Mouse (Mus musculus) hindbrain, embryonic 11.5 days (tissue): ENCODE measurements at regions not wholly inside any gene's neighbourhood (a gene's known extent, or its start where the extent isn't known, plus 50 kb on each side); places are given as distances from the start of the nearest gene placed in this dataset.

ENCODE experiments used
- ATAC-seq: fragments of 200-750 bp; cut with Nextera tagmentation; 2 replicates; pipeline ENCODE4 v1.8.0; 2017; ENCODE audit warnings: mild to moderate bottlenecking, moderate TSS enrichment, moderate library complexity; ENCODE audit not compliant: low FRiP score
- DNase-seq: peaks from one replicate; pipeline ENCODE4 v3.0.0-alpha.2; 2015; ENCODE audit warnings: low spot score
- H3K27ac ChIP-seq: fragments of 300-500 bp; sonication (generic); 2 replicates; pipeline ENCODE4 v1.5.1; 2014; ENCODE audit warnings: mild to moderate bottlenecking, low read depth, low read length
- H3K27me3 ChIP-seq: fragments of 300-500 bp; sonication (generic); 2 replicates; pipeline ENCODE4 v1.6.1; 2014; ENCODE audit warnings: mild to moderate bottlenecking, low read length, moderate library complexity, mixed read lengths; ENCODE audit not compliant: control insufficient read depth, insufficient read depth
- H3K36me3 ChIP-seq: fragments of 300-500 bp; sonication (generic); 2 replicates; pipeline ENCODE4 v1.6.1; 2014; ENCODE audit warnings: mild to moderate bottlenecking, low read length, moderate library complexity, mixed read lengths; ENCODE audit not compliant: control insufficient read depth, insufficient read depth
- H3K4me1 ChIP-seq: fragments of 300-500 bp; sonication (generic); replicated peaks from 2 replicates; pipeline ENCODE4 v1.6.1; 2014; ENCODE audit warnings: low read length, mixed read lengths; ENCODE audit not compliant: control insufficient read depth, insufficient read depth
- H3K4me2 ChIP-seq: fragments of 300-500 bp; sonication (generic); replicated peaks from 2 replicates; pipeline ENCODE4 v1.6.1; 2014; ENCODE audit warnings: mild to moderate bottlenecking, low read depth, low read length
- H3K4me3 ChIP-seq: fragments of 300-500 bp; sonication (generic); 2 replicates; pipeline ENCODE4 v1.5.1; 2014; ENCODE audit warnings: low read depth, low read length
- H3K9ac ChIP-seq: fragments of 300-500 bp; sonication (generic); 2 replicates; pipeline ENCODE4 v1.6.1; 2014; ENCODE audit warnings: low read depth, low read length
- H3K9me3 ChIP-seq: fragments of 300-500 bp; sonication (generic); 2 replicates; pipeline ENCODE4 v1.6.1; 2016; ENCODE audit warnings: low read length; ENCODE audit not compliant: control insufficient read depth
- WGBS: fragments of 180-500 bp; shearing (Covaris S2); extraction: QIAGEN DNeasy Blood & Tissue Kit; methylation state at CpG from one replicate; pipeline ENCODE4 v1.1.7; 2014; 5-methylcytosine and 5-hydroxymethylcytosine counted together

DNA sequence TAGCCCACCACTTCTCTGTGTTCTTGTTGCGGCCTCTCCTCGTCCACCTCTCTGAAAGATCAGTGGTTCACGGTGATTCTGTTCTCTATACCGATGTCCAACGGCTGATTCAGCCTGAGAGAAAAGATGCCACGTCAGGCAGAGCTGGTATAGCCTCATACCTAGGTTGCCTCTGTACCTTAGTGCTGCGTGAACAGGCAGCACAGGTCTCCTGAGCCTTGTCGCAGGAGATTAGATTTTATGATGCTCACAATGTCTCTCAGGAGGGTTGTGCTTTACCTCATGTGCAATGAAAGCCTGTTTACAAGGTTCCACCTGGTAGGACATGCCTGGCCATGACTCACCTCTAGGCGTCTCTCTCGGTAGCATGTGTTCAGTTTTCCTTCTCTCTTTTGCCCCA is 267.6 kb upstream of the Clnk start:
- DNase-seq (no peak), ATAC-seq (no peak)
- no peak overlapping the region for H3K9ac ChIP-seq
- H3K36me3 ChIP-seq, result no peaks in the 10 kb centered on the region
- H3K4me1 ChIP-seq, result no peaks in the 10 kb centered on the region
- no peak overlapping the region for H3K4me3 ChIP-seq
- WGBS, result 91% methylated on average over 10 of the region's 10 CpGs
- H3K4me2 ChIP-seq, result no peak overlapping the region
- H3K27me3 ChIP-seq, result no peaks in the 10 kb centered on the region
- no peaks in the 10 kb centered on the region for H3K9me3 ChIP-seq
- H3K27ac ChIP-seq, result no peak overlapping the region

DNA sequence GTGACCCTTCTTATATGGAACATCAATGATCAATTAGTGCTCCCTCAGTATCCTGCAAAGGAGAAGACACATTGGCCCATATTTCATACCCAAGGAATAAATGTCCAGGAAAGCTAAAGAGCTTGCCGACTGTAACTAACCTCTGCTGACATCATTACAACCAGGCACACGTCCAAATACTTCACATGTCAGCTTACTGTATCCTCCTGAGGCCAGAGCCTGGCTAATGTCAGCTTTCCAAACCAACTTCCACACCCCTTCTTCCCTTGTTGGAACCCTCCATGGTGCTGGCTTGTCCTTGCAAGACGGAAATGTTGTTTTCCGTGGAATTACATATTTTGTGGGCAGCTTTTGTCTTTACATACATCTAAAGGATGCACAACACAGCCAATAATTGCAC is 267.0 kb upstream of the Clnk start:
- H3K4me1 ChIP-seq, result no peaks in the 10 kb centered on the region
- WGBS, result 84% methylated on average over 4 of the region's 4 CpGs
- no peak for ATAC-seq
- H3K4me3 ChIP-seq, result no peak overlapping the region
- DNase-seq, result no peak
- H3K4me2 ChIP-seq, result no peak overlapping the region
- no peak overlapping the region for H3K27ac ChIP-seq
- no peaks in the 10 kb centered on the region for H3K9me3 ChIP-seq
- H3K9ac ChIP-seq, result no peak overlapping the region
- H3K27me3 ChIP-seq, result no peaks in the 10 kb centered on the region
- no peaks in the 10 kb centered on the region for H3K36me3 ChIP-seq

DNA sequence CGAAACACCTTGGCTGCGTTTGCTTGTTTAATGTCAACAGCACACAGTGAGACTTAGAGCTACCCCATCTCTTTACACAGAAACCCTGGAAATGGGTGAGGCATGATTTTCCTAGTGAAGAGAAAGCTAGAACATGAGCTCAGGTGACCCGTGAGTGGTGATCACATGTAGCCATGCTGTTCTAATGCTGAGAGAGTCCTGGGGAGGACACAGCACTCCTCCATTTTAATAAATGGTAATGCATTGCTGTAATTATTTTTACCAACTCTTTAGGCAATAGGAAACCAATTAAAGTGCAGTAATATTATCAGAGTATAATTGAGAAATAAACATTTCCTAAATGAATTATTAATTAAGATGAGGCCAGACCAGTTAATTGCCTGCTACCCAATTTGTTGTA is 261.8 kb upstream of the Clnk start:
- Histone ChIP-seq H3K36me3 (no peaks in the 10 kb centered on the region), H3K9ac (no peak overlapping the region), H3K27me3 (no peaks in the 10 kb centered on the region), H3K27ac (no peak overlapping the region), H3K4me2 (no peak overlapping the region), H3K4me1 (no peaks in the 10 kb centered on the region), H3K9me3 (no peaks in the 10 kb centered on the region), H3K4me3 (no peak overlapping the region)
- WGBS, result 91% methylated on average over 3 of the region's 3 CpGs
- no peak for ATAC-seq
- no peak for DNase-seq

- H3K4me1 ChIP-seq, result no peaks in the 10 kb centered on the region
- H3K4me2 ChIP-seq, result no peak overlapping the region
- ATAC-seq (no peak), DNase-seq (no peak)
- no peaks in the 10 kb centered on the region for H3K9me3 ChIP-seq
- no peak overlapping the region for H3K4me3 ChIP-seq
- H3K9ac ChIP-seq, result no peak overlapping the region
- H3K27ac ChIP-seq, result no peak overlapping the region
- H3K27me3 ChIP-seq, result no peaks in the 10 kb centered on the region
- H3K36me3 ChIP-seq, result no peaks in the 10 kb centered on the region
Measured at GRCm38 (mm10) chr5:39128931-39129330, 252.3 kb upstream of the Clnk start.

GRCm38 (mm10) chr5:39126833-39127232 is 250.2 kb upstream of the Clnk start:
- DNase-seq, result no peak
- Histone ChIP-seq H3K4me2 (no peak overlapping the region), H3K27ac (no peak overlapping the region), H3K36me3 (no peaks in the 10 kb centered on the region), H3K27me3 (no peaks in the 10 kb centered on the region), H3K9me3 (no peaks in the 10 kb centered on the region), H3K9ac (no peak overlapping the region), H3K4me1 (no peaks in the 10 kb centered on the region), H3K4me3 (no peak overlapping the region)
- 89% methylated on average over 4 of the region's 4 CpGs for WGBS
- ATAC-seq, result no peak

GRCm38 (mm10) chr5:39126270-39126691 is 249.7 kb upstream of the Clnk start:
- no peaks in the 10 kb centered on the region for H3K27me3 ChIP-seq
- DNase-seq, result no peak
- no peaks in the 10 kb centered on the region for H3K9me3 ChIP-seq
- WGBS, result 82% methylated on average over 2 of the region's 2 CpGs
- H3K4me2 ChIP-seq, result no peak overlapping the region
- no peak overlapping the region for H3K9ac ChIP-seq
- ATAC-seq, result no peak
- no peaks in the 10 kb centered on the region for H3K4me1 ChIP-seq
- no peak overlapping the region for H3K4me3 ChIP-seq
- H3K27ac ChIP-seq, result no peak overlapping the region
- no peaks in the 10 kb centered on the region for H3K36me3 ChIP-seq

- no peak for DNase-seq
- 100% methylated on average over 1 of the region's 1 CpGs for WGBS
- Histone ChIP-seq H3K4me3 (no peak overlapping the region), H3K27me3 (no peaks in the 10 kb centered on the region), H3K4me2 (no peak overlapping the region), H3K9me3 (no peaks in the 10 kb centered on the region), H3K36me3 (no peaks in the 10 kb centered on the region), H3K9ac (no peak overlapping the region), H3K27ac (no peak overlapping the region), H3K4me1 (no peaks in the 10 kb centered on the region)
- no peak for ATAC-seq
Measured at GRCm38 (mm10) chr5:39110336-39110735, 233.7 kb upstream of the Clnk start.

DNA sequence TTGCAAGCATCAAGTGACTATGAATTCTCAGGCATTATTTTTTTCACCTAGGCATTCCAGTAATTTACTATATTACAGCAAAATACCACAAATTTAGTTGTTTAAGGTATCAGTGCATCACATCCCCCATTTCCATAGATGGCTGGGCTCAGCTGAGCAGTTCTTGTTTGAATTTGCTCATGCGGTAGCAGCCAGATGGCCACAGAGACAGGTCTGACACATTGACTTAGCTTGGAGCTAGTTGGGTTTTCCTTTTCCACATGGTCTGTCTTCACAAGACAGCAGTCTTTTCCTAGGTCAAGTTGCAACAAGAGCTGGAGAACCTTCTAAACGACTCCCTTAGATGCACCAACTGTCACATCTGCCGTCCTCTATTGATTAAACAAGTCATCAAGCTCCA is 232.9 kb upstream of the Clnk start:
- no peak overlapping the region for H3K4me3 ChIP-seq
- H3K4me2 ChIP-seq, result no peak overlapping the region
- H3K4me1 ChIP-seq, result no peaks in the 10 kb centered on the region
- no peak overlapping the region for H3K9ac ChIP-seq
- 87% methylated on average over 3 of the region's 3 CpGs for WGBS
- H3K27ac ChIP-seq, result no peak overlapping the region
- ATAC-seq, result no peak
- no peaks in the 10 kb centered on the region for H3K9me3 ChIP-seq
- no peak for DNase-seq
- H3K27me3 ChIP-seq, result no peaks in the 10 kb centered on the region
- H3K36me3 ChIP-seq, result no peaks in the 10 kb centered on the region

- 47% methylated on average over 5 of the region's 5 CpGs for WGBS
- no peaks in the 10 kb centered on the region for H3K9me3 ChIP-seq
- ATAC-seq (no peak), DNase-seq (no peak)
- no peaks in the 10 kb centered on the region for H3K4me1 ChIP-seq
- no peaks in the 10 kb centered on the region for H3K27me3 ChIP-seq
- no peak overlapping the region for H3K4me3 ChIP-seq
- no peak overlapping the region for H3K27ac ChIP-seq
- no peak overlapping the region for H3K4me2 ChIP-seq
- no peak overlapping the region for H3K9ac ChIP-seq
- H3K36me3 ChIP-seq, result no peaks in the 10 kb centered on the region
Measured at GRCm38 (mm10) chr5:39099113-39099512, 222.5 kb upstream of the Clnk start.
